Mouse (Mus musculus) stomach, embryonic 15.5 days (tissue): ENCODE results near the gene Ralb. TPM values are rescaled to one million over a fixed set of nuclear protein-coding genes. Genes with fewer than 3 reads are reported as not detected.
A peak's percentile ranks its signal among the peaks of the same experiment; 100 is the strongest.

ENCODE experiments used
- ATAC-seq: fragments of 200-750 bp; cut with Nextera tagmentation; 2 replicates; pipeline ENCODE4 v1.8.0; 2017; ENCODE audit warnings: low read depth, moderate number of reproducible peaks, moderate TSS enrichment; ENCODE audit not compliant: insufficient read depth, low FRiP score
- H3K27ac ChIP-seq: fragments of 300-500 bp; sonication (generic); 2 replicates; pipeline ENCODE4 v1.5.1; 2015; ENCODE audit warnings: mild to moderate bottlenecking, inconsistent platforms
- H3K27me3 ChIP-seq: fragments of 300-500 bp; sonication (generic); replicated peaks from 2 replicates; pipeline ENCODE4 v1.6.1; 2015; ENCODE audit warnings: inconsistent platforms
- H3K36me3 ChIP-seq: fragments of 300-500 bp; sonication (generic); 2 replicates; pipeline ENCODE4 v1.6.1; 2015; ENCODE audit warnings: inconsistent platforms
- H3K4me1 ChIP-seq: fragments of 300-500 bp; sonication (generic); 2 replicates; pipeline ENCODE4 v1.6.1; 2015; ENCODE audit warnings: inconsistent platforms
- H3K4me2 ChIP-seq: fragments of 300-500 bp; sonication (generic); 2 replicates; pipeline ENCODE4 v1.6.1; 2015; ENCODE audit warnings: mild to moderate bottlenecking, inconsistent platforms
- H3K4me3 ChIP-seq: fragments of 300-500 bp; sonication (generic); replicated peaks from 2 replicates; pipeline ENCODE4 v1.5.1; 2015; ENCODE audit warnings: inconsistent platforms
- H3K9ac ChIP-seq: fragments of 300-500 bp; sonication (generic); 2 replicates; pipeline ENCODE4 v1.6.1; 2015; ENCODE audit warnings: inconsistent platforms
- H3K9me3 ChIP-seq: fragments of 300-500 bp; sonication (generic); 2 replicates; pipeline ENCODE4 v1.6.1; 2016; ENCODE audit warnings: inconsistent platforms
- WGBS: fragments of 180-500 bp; shearing (Covaris S2); methylation state at CpG from one replicate; pipeline ENCODE4 v1.1.7; 2015; 5-methylcytosine and 5-hydroxymethylcytosine counted together
- polyA plus RNA-seq: library from polyadenylated mRNA; unstranded; fragments of >200 nt; fragmentation: Nextera tagmentation; extraction: Ambion mirVana; gene quantifications from 2 replicates; pipeline ENCODE4 v1.2.1, GENCODE M21; 2015

Gene Ralb
- polyA plus RNA-seq, 1 experiment from 2014 or later, result 139 TPM

DNA sequence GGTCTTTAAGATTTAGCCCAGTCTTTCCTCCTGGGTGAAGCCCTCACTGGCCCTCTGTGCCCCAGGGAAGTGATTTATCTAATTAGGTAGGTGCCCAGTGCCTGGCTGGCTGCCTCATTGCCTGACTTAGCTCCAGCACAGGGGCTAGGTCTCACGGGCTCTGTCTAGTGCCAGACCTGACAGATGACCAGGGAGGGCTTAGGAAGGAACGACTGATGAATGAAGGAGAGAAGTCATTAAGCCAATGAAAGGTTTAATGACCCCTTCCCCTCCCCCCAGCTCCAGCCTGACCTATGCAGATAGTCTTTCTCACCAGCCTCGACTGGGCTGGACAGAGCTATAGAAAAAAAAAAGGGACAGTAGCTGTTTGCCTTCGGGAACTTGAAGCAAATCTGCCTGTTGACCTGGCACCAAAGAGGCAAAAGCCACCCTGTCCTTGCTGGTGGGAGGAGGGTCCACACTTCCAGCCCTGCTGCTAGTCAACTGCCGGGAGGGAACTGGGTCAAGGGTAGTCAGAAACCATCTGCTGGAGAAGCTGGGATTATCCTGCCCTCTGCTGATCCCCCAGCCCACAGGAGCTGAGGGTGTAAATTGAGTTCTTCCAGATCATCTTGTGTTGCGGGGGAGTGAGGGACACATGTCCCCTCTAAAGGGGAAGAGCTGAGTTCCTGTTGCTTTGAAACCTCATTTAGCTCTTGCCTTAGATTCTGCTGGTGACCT lies 80.3 kb downstream of the Ralb start:
- Histone ChIP-seq H3K9me3 (no peaks in the 10 kb centered on the region), H3K27ac (no peak overlapping the region), H3K4me2 (no peak overlapping the region), H3K4me3 (no peak overlapping the region), H3K4me1 (peaks cover 20% of the 10 kb centered on the region), H3K27me3 (peaks cover 46% of the 10 kb centered on the region), H3K36me3 (no peaks in the 10 kb centered on the region), H3K9ac (no peak overlapping the region)
- 18% methylated on average over 6 of the region's 6 CpGs for WGBS
- ATAC-seq, result no peak

- no peak overlapping the region for H3K9ac ChIP-seq
- H3K9me3 ChIP-seq, result no peaks in the 10 kb centered on the region
- H3K27ac ChIP-seq, result no peak overlapping the region
- ATAC-seq, result no peak
- H3K4me3 ChIP-seq, result no peak overlapping the region
- peaks cover 53% of the 10 kb centered on the region for H3K27me3 ChIP-seq
- no peak overlapping the region for H3K4me2 ChIP-seq
- peaks cover 20% of the 10 kb centered on the region for H3K4me1 ChIP-seq
- no peaks in the 10 kb centered on the region for H3K36me3 ChIP-seq
- 6% methylated on average over 14 of the region's 14 CpGs for WGBS
Measured at GRCm38 (mm10) chr1:119423510-119423909, 81.1 kb downstream of the Ralb start.

DNA sequence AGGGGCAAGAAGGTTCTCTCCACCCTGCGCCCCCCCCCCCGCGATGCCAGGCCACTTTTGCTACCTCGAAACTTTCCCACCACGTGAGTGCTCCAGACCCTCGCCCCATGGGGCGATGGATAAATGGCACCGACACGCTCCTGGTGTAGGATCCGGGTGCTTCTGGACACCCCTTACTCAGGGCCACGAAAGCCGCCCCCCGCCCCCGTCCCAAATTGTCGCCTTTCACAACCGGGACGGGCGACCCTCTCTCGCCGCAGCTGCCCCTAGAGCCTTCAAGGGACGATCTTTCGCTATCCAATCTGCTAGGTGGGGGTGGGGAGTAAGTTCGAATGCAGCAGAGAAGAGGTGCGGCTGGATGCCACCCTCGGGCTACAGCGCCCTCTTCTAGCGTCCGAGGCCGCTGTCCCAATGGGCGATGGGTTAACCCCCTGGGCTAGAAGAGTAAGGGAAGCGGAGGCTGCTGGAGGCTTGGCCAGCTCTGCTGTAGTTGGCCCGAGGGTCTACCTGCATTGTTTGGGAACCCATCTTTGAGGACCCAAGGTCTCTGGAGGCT lies 82.1 kb downstream of the Ralb start:
- peaks cover 58% of the 10 kb centered on the region for H3K27me3 ChIP-seq
- 1% methylated on average over 31 of the region's 32 CpGs for WGBS
- no peak overlapping the region for H3K9ac ChIP-seq
- H3K27ac ChIP-seq, result no peak overlapping the region
- H3K9me3 ChIP-seq, result no peaks in the 10 kb centered on the region
- peak overlapping the region; percentile 62 for H3K4me3 ChIP-seq
- no peaks in the 10 kb centered on the region for H3K36me3 ChIP-seq
- peaks cover 20% of the 10 kb centered on the region for H3K4me1 ChIP-seq
- no peak for ATAC-seq
- peak overlapping the region; percentile 99 for H3K4me2 ChIP-seq

GRCm38 (mm10) chr1:119421576-119422421 lies 82.8 kb downstream of the Ralb start, which contains the start of gene Inhbb:
Gene Inhbb, minus strand, starts transcription at chr1:119422248.
- H3K27me3 ChIP-seq, result peaks cover 66% of the 10 kb centered on the region
- 0 out of 2 replicates have a peak, but pooled peaks have one; percentile 6 for ATAC-seq
- peak within 1 kb of the TSS; percentile 23; the same call in 1 of the 2 replicates for H3K9ac ChIP-seq
- H3K4me1 ChIP-seq, result peaks cover 20% of the 10 kb centered on the region
- H3K4me3 ChIP-seq, result peak within 1 kb of the TSS; percentile 62
- H3K9me3 ChIP-seq, result no peaks in the 10 kb centered on the region
- WGBS, result under 1% methylated on average over 80 of the region's 92 CpGs
- H3K36me3 ChIP-seq, result no peaks in the 10 kb centered on the region
- peak within 1 kb of the TSS; percentile 99 for H3K4me2 ChIP-seq
- no peak within 1 kb of the TSS for H3K27ac ChIP-seq

DNA sequence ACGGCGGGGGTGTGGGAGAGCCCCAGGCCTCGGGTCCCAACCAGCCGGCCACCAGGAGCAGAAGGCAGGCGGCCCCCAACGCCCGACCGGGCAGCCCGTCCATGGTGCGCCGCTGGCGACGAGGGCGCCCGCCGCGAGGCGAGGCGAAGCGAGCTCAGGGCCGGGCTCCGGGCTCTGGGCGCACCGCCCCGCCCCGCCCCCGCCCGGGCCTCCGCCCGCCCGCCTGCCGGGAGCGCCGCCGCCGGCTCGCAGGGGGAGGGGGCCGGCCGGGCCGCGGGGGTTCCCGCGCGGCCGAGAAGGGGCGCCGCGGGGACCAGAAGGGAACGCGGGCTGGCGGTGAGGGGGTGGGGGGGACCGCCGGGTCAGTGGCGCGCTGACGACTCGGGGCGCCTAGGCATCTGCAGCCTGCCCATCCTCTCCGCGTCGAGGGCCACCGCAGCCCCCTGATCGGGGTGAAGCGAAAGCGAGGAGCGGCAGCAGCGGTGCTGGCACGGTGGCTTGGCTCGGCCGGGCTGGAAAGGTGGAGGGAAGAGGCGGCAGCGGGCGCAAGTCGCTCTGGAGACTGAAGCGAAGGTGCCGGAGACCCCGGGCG lies 83.5 kb downstream of the Ralb start:
- H3K27ac ChIP-seq, result no peak overlapping the region
- peaks cover 70% of the 10 kb centered on the region for H3K27me3 ChIP-seq
- no peaks in the 10 kb centered on the region for H3K9me3 ChIP-seq
- ATAC-seq, result peak; percentile 41
- H3K9ac ChIP-seq, result peak overlapping the region; percentile 23; the same call in 1 of the 2 replicates
- peak overlapping the region; percentile 99 for H3K4me2 ChIP-seq
- H3K36me3 ChIP-seq, result no peaks in the 10 kb centered on the region
- under 1% methylated on average over 55 of the region's 78 CpGs for WGBS
- H3K4me1 ChIP-seq, result peaks cover 20% of the 10 kb centered on the region
- H3K4me3 ChIP-seq, result peak overlapping the region; percentile 62

Other genes with a start within 250 kb of the Ralb start
- gene Inhbb, start 82.5 kb downstream of the Ralb start, polyA plus RNA-seq, result 0.93 and 1.2 TPM in 2 replicates
- 22.2 and 22.9 TPM in 2 replicates for gene Tmem185b, start 21.4 kb upstream of the Ralb start, polyA plus RNA-seq
- 35.1 and 38.9 TPM in 2 replicates for gene Epb41l5, start 144.2 kb upstream of the Ralb start, polyA plus RNA-seq